Mouse (Mus musculus): Measurements from ENCODE around the gene Zfyve28.
A peak's percentile ranks its signal among the peaks of the same experiment; 100 is the strongest.

The Zfyve28 gene

GRCm38 (mm10) chr5:34288154-34288716 lies at the start of gene Zfyve28, which contains the start of gene Cfap99:
Gene Zfyve28, minus strand, starts transcription at chr5:34288449.
Gene Cfap99, plus strand, starts transcription at chr5:34288600.
- peak; percentile 79 for DNase-seq (ENCODE audit: low spot score)

- DNase-seq (ENCODE audit: low spot score): peak; percentile 33
Measured at GRCm38 (mm10) chr5:34336775-34337450, 48.7 kb upstream of the Zfyve28 start.

- peak; percentile 95 for DNase-seq (ENCODE audit: low spot score)
Measured at GRCm38 (mm10) chr5:34336097-34336774, 48.0 kb upstream of the Zfyve28 start, which contains the start of gene Rnf4. Gene Rnf4, plus strand, starts transcription at chr5:34336289.

GRCm38 (mm10) chr5:34335539-34336096 lies 47.4 kb upstream of the Zfyve28 start:
- DNase-seq (ENCODE audit: low spot score): no peak

GRCm38 (mm10) chr5:34334081-34334480 lies 45.8 kb upstream of the Zfyve28 start:
- DNase-seq (ENCODE audit: low spot score): no peak

GRCm38 (mm10) chr5:34330136-34330535 lies 41.9 kb upstream of the Zfyve28 start:
- no peak for DNase-seq (ENCODE audit: low spot score)

GRCm38 (mm10) chr5:34326875-34327576 lies 38.8 kb upstream of the Zfyve28 start:
- peak; percentile 18 for DNase-seq (ENCODE audit: low spot score)

- no peak for DNase-seq (ENCODE audit: low spot score)
Measured at GRCm38 (mm10) chr5:34326249-34326691, 38.0 kb upstream of the Zfyve28 start.

GRCm38 (mm10) chr5:34325286-34325685 lies 37.0 kb upstream of the Zfyve28 start:
- DNase-seq (ENCODE audit: low spot score): no peak

GRCm38 (mm10) chr5:34321236-34321635 lies 33.0 kb upstream of the Zfyve28 start:
- no peak for DNase-seq (ENCODE audit: low spot score)

- no peak for DNase-seq (ENCODE audit: low spot score)
Measured at GRCm38 (mm10) chr5:34319491-34320034, 31.3 kb upstream of the Zfyve28 start.

GRCm38 (mm10) chr5:34309016-34309415 lies 20.8 kb upstream of the Zfyve28 start:
- no peak for DNase-seq (ENCODE audit: low spot score)

- no peak for DNase-seq (ENCODE audit: low spot score)
Measured at GRCm38 (mm10) chr5:34302377-34302776, 14.1 kb upstream of the Zfyve28 start.

GRCm38 (mm10) chr5:34298937-34299535 lies 10.8 kb upstream of the Zfyve28 start:
- no peak for DNase-seq (ENCODE audit: low spot score)

GRCm38 (mm10) chr5:34298061-34298460 lies 9.8 kb upstream of the Zfyve28 start:
- no peak for DNase-seq (ENCODE audit: low spot score)

- no peak for DNase-seq (ENCODE audit: low spot score)
Measured at GRCm38 (mm10) chr5:34295141-34295540, 6.9 kb upstream of the Zfyve28 start.

- no peak for DNase-seq (ENCODE audit: low spot score)
Measured at GRCm38 (mm10) chr5:34294696-34295095, 6.4 kb upstream of the Zfyve28 start.

GRCm38 (mm10) chr5:34293363-34293762 lies 5.1 kb upstream of the Zfyve28 start:
- no peak for DNase-seq (ENCODE audit: low spot score)

GRCm38 (mm10) chr5:34289286-34289685 lies 1.0 kb upstream of the Zfyve28 start:
- no peak for DNase-seq (ENCODE audit: low spot score)

GRCm38 (mm10) chr5:34287838-34288145 lies 457 bp downstream of the Zfyve28 start:
- no peak for DNase-seq (ENCODE audit: low spot score)

GRCm38 (mm10) chr5:34287001-34287837 lies 1.0 kb downstream of the Zfyve28 start:
- no peak for DNase-seq (ENCODE audit: low spot score)
